Mouse (Mus musculus): ENCODE data around the gene Slfn2. TPM values are rescaled to one million over a fixed set of nuclear protein-coding genes. Genes with fewer than 3 reads are reported as not detected.
"Not testable (repeated sequence)": the region's sequence is repeated elsewhere in the genome, so short reads cannot be mapped to it uniquely, and the experiment has no call there.

The Slfn2 gene
- polyA plus RNA-seq (2015; fragmentation: Nextera tagmentation; extraction: Ambion mirVana) = 22.1 and 23.1 TPM in 2 replicates

DNA sequence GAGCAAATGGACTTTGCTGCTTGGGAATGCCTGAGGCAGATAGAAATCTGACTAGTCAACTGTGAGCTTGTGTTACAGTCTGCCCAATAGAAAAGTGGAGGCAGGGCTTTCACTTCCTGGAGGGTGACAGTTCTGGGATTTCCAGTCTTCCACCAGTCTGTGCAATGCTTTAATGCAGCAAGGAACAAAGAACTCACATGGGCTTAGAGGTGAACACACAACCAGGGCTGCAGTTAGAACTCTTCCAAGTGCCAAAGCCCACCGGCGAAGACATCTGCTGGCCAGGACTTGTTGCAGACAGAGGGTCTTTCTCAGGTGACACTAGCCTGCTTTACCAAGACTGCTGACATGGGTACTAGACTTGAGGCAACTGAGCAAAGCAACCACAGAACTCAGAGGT is at the start of gene Slfn2:
TSS of gene Slfn2 (plus strand) at position 167 of the 400 bp plus-strand sequence.
- H3K36me3 ChIP-seq (ENCODE audit: control insufficient read depth, insufficient read depth, low read length) = no peaks in the 10 kb centered on the region
- H3K9me3 ChIP-seq (ENCODE audit: control insufficient read depth, low read length) = no peaks in the 10 kb centered on the region
- H3K27me3 ChIP-seq (ENCODE audit: control insufficient read depth, insufficient read depth, low read length) = no peaks in the 10 kb centered on the region
- 72% methylated on average over 2 of the region's 2 CpGs for WGBS
- ATAC-seq (ENCODE audit: low FRiP score, low TSS enrichment) = peak; percentile 87
- peak within 1 kb of the TSS; percentile 24 for H3K4me3 ChIP-seq (ENCODE audit: low read depth, low read length)
- H3K27ac ChIP-seq (replicated peaks) = peak within 1 kb of the TSS; percentile 53; the same call in 1 of the 2 replicates
- no peaks in the 10 kb centered on the region for H3K4me1 ChIP-seq (replicated peaks; ENCODE audit: control insufficient read depth, insufficient read depth)
- TF ChIP-seq CTCF (IDR thresholded peaks at IDR 0.05; ENCODE audit: low read depth) (no peak), EP300 (optimal IDR thresholded peaks at IDR 0.05) (no peak)
- peak within 1 kb of the TSS; percentile 42 for H3K4me2 ChIP-seq (replicated peaks; ENCODE audit: low read depth)
- peak; percentile 47 for DNase-seq (ENCODE audit: low spot score)
- 0 out of 2 replicates have a peak within 1 kb of the TSS, but pooled peaks have one; percentile 18 for H3K9ac ChIP-seq (ENCODE audit: low read length)

DNA sequence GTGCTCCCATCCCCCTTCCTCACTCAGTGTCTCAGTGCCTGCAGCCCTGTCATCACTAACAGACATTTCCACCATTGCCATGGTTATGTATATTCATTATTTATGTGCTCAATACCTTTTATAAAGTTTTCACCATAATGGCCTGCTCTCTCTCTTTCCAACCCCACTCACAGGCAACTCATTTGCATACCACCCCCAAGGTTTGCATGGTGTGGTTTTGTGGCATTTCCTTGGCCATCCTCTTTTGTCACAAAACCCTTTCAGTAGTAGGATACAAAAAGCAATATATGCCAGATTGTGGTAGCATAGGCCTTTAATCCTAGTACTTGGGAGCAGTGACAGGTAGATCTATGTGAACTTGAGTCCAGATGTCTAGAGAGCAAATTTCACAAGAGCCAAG is 48.8 kb upstream of the Slfn2 start:
- no peaks in the 10 kb centered on the region for H3K9me3 ChIP-seq (ENCODE audit: control insufficient read depth, low read length)
- no peak overlapping the region for H3K9ac ChIP-seq (ENCODE audit: low read length)
- TF ChIP-seq EP300 (optimal IDR thresholded peaks at IDR 0.05) (no peak), CTCF (IDR thresholded peaks at IDR 0.05; ENCODE audit: low read depth) (no peak)
- DNase-seq (ENCODE audit: low spot score) (no peak), ATAC-seq (ENCODE audit: low FRiP score, low TSS enrichment) (no peak)
- H3K4me1 ChIP-seq (replicated peaks; ENCODE audit: control insufficient read depth, insufficient read depth) = no peaks in the 10 kb centered on the region
- no peaks in the 10 kb centered on the region for H3K27me3 ChIP-seq (ENCODE audit: control insufficient read depth, insufficient read depth, low read length)
- no peak overlapping the region for H3K27ac ChIP-seq (replicated peaks)
- H3K4me2 ChIP-seq (replicated peaks; ENCODE audit: low read depth) = no peak overlapping the region
- H3K36me3 ChIP-seq (ENCODE audit: control insufficient read depth, insufficient read depth, low read length) = no peaks in the 10 kb centered on the region
- no peak overlapping the region for H3K4me3 ChIP-seq (ENCODE audit: low read depth, low read length)

- H3K27ac ChIP-seq (replicated peaks); DNase-seq (ENCODE audit: low spot score): not testable (repeated sequence)
- 64% methylated on average over 18 of the region's 18 CpGs for WGBS
Measured at GRCm38 (mm10) chr11:83019561-83020519, 45.1 kb upstream of the Slfn2 start.

GRCm38 (mm10) chr11:83020621-83021020 is 44.3 kb upstream of the Slfn2 start, which contains the start of gene Slfn8:
Slfn8 (minus strand) TSS chr11:83020810.
- WGBS = 44% methylated on average over 5 of the region's 5 CpGs
- Histone ChIP-seq H3K36me3 (ENCODE audit: control insufficient read depth, insufficient read depth, low read length) (no peaks in the 10 kb centered on the region), H3K4me3 (ENCODE audit: low read depth, low read length) (no peak within 1 kb of the TSS; the same call in 1 of the 2 replicates), H3K4me1 (replicated peaks; ENCODE audit: control insufficient read depth, insufficient read depth) (no peaks in the 10 kb centered on the region), H3K9me3 (ENCODE audit: control insufficient read depth, low read length) (no peaks in the 10 kb centered on the region), H3K27ac (replicated peaks) (no peak within 1 kb of the TSS), H3K27me3 (ENCODE audit: control insufficient read depth, insufficient read depth, low read length) (no peaks in the 10 kb centered on the region), H3K4me2 (replicated peaks; ENCODE audit: low read depth) (peak within 1 kb of the TSS; percentile 18), H3K9ac (ENCODE audit: low read length) (no peak within 1 kb of the TSS)
- ATAC-seq (ENCODE audit: low FRiP score, low TSS enrichment) (no peak), DNase-seq (ENCODE audit: low spot score) (no peak)
- TF ChIP-seq CTCF (IDR thresholded peaks at IDR 0.05; ENCODE audit: low read depth) = no peak

More at GRCm38 (mm10) chr11:83019561-83020519, 45.1 kb upstream of the Slfn2 start:
- peak overlapping the region; percentile 18 for H3K4me2 ChIP-seq (replicated peaks; ENCODE audit: low read depth)
- H3K27me3 ChIP-seq (ENCODE audit: control insufficient read depth, insufficient read depth, low read length); H3K9me3 ChIP-seq (ENCODE audit: control insufficient read depth, low read length); ATAC-seq (ENCODE audit: low FRiP score, low TSS enrichment); H3K4me3 ChIP-seq (ENCODE audit: low read depth, low read length); H3K4me1 ChIP-seq (replicated peaks; ENCODE audit: control insufficient read depth, insufficient read depth); H3K36me3 ChIP-seq (ENCODE audit: control insufficient read depth, insufficient read depth, low read length); H3K9ac ChIP-seq (ENCODE audit: low read length): not testable (repeated sequence)

GRCm38 (mm10) chr11:83038686-83039085 is 26.2 kb upstream of the Slfn2 start:
- not testable (repeated sequence) for H3K9me3 ChIP-seq (ENCODE audit: control insufficient read depth, low read length); DNase-seq (ENCODE audit: low spot score); H3K27me3 ChIP-seq (ENCODE audit: control insufficient read depth, insufficient read depth, low read length); H3K9ac ChIP-seq (ENCODE audit: low read length); H3K4me3 ChIP-seq (ENCODE audit: low read depth, low read length); ATAC-seq (ENCODE audit: low FRiP score, low TSS enrichment); H3K4me1 ChIP-seq (replicated peaks; ENCODE audit: control insufficient read depth, insufficient read depth); H3K36me3 ChIP-seq (ENCODE audit: control insufficient read depth, insufficient read depth, low read length); H3K27ac ChIP-seq (replicated peaks); H3K4me2 ChIP-seq (replicated peaks; ENCODE audit: low read depth)
- WGBS = 87% methylated on average over 3 of the region's 3 CpGs

GRCm38 (mm10) chr11:83039156-83039555 is 25.8 kb upstream of the Slfn2 start:
- Histone ChIP-seq H3K4me2 (replicated peaks; ENCODE audit: low read depth) (peak overlapping the region; percentile 39; the same call in 1 of the 2 replicates), H3K4me3 (ENCODE audit: low read depth, low read length) (no peak overlapping the region), H3K4me1 (replicated peaks; ENCODE audit: control insufficient read depth, insufficient read depth) (no peaks in the 10 kb centered on the region), H3K9ac (ENCODE audit: low read length) (no peak overlapping the region), H3K27ac (replicated peaks) (no peak overlapping the region), H3K27me3 (ENCODE audit: control insufficient read depth, insufficient read depth, low read length) (no peaks in the 10 kb centered on the region), H3K36me3 (ENCODE audit: control insufficient read depth, insufficient read depth, low read length) (no peaks in the 10 kb centered on the region), H3K9me3 (ENCODE audit: control insufficient read depth, low read length) (no peaks in the 10 kb centered on the region)
- no peak for TF ChIP-seq EP300 (optimal IDR thresholded peaks at IDR 0.05)
- peak; percentile 44; the same call in 1 of the 2 replicates for TF ChIP-seq CTCF (IDR thresholded peaks at IDR 0.05; ENCODE audit: low read depth)
- no peak for DNase-seq (ENCODE audit: low spot score)
- peak; percentile 47; the same call in 1 of the 2 replicates for ATAC-seq (ENCODE audit: low FRiP score, low TSS enrichment)
- no CpG with 5 or more reads among the region's 1 CpGs for WGBS

All from stomach, postnatal 0 days (tissue).